Mouse (Mus musculus) lung, adult 2 months (tissue): ENCODE measurements around the gene Zbtb8os. TPM values are rescaled to one million over a fixed set of nuclear protein-coding genes. Genes with fewer than 3 reads are reported as not detected.
A peak's percentile ranks its signal among the peaks of the same experiment; 100 is the strongest.

Source experiments
- DNase-seq: peaks from one replicate; pipeline ENCODE4 v3.0.0; 2022
- H3K4me1 ChIP-seq: fragments of 200-500 bp; 2 replicates; pipeline ENCODE4 v1.6.1; 2011; ENCODE audit warnings: low read length; ENCODE audit not compliant: control insufficient read depth, insufficient read depth
- H3K4me3 ChIP-seq: fragments of 200-500 bp; replicated peaks from 2 replicates; pipeline ENCODE3; 2011; ENCODE audit warnings: low read depth, mild to moderate bottlenecking, control low read depth, low read length; ENCODE audit errors: extremely low read depth
- CTCF ChIP-seq: fragments of 200-500 bp; IDR thresholded peaks from 2 replicates; pipeline ENCODE4 v1.5.1; 2011; ENCODE audit warnings: mild to moderate bottlenecking, low read length, control low read depth; ENCODE audit not compliant: insufficient read depth
- POLR2A ChIP-seq: fragments of 200-500 bp; IDR thresholded peaks from 2 replicates; pipeline ENCODE4 v1.6.1; 2011; ENCODE audit warnings: low read depth, mild to moderate bottlenecking, control low read depth, low read length, borderline replicate concordance; ENCODE audit errors: extremely low read depth
- WGBS: fragments of 180-500 bp; shearing (Covaris S2); methylation state at CpG from one replicate; pipeline ENCODE4 v1.1.7; 2018; 5-methylcytosine and 5-hydroxymethylcytosine counted together
- polyA plus RNA-seq: library from polyadenylated mRNA; depleted of rRNA; stranded (reverse); fragments of >200 nt; gene quantifications from 2 replicates; pipeline ENCODE4 v1.2.3, GENCODE M21; 2012

Gene Zbtb8os
- polyA plus RNA-seq, 1 experiment = 11.3 TPM

- 90% methylated on average over 9 of the region's 9 CpGs for WGBS
- no peak for DNase-seq
- peaks cover 17% of the 10 kb centered on the region for H3K4me1 ChIP-seq
- no peak overlapping the region for H3K4me3 ChIP-seq
- TF ChIP-seq CTCF = no peak
These were observed 46.5 kb downstream of the Zbtb8os start for GRCm38 (mm10) chr4:129382029-129382428.

GRCm38 (mm10) chr4:129382488-129382887 lies 47.0 kb downstream of the Zbtb8os start:
- peak overlapping the region; percentile 1 for H3K4me3 ChIP-seq
- H3K4me1 ChIP-seq = peaks cover 17% of the 10 kb centered on the region
- TF ChIP-seq CTCF (no peak), POLR2A (0 out of 2 replicates have a peak, but pooled peaks have one; percentile 17)
- 65% methylated on average over 2 of the region's 2 CpGs for WGBS
- DNase-seq = no peak

GRCm38 (mm10) chr4:129383586-129383985 lies 48.1 kb downstream of the Zbtb8os start:
- TF ChIP-seq CTCF = no peak
- TF ChIP-seq POLR2A = no peak
- no peak for DNase-seq

GRCm38 (mm10) chr4:129384440-129384839 lies 48.9 kb downstream of the Zbtb8os start:
- Histone ChIP-seq H3K4me1 (peaks cover 17% of the 10 kb centered on the region), H3K4me3 (no peak overlapping the region)
- whole genome bisulfite sequencing = 11% methylated on average over 6 of the region's 6 CpGs
- no peak for DNase-seq
- TF ChIP-seq CTCF = no peak

More at GRCm38 (mm10) chr4:129383586-129383985, 48.1 kb downstream of the Zbtb8os start:
- Histone ChIP-seq H3K4me3 (peak overlapping the region; percentile 0), H3K4me1 (peaks cover 17% of the 10 kb centered on the region)
- 59% methylated on average over 3 of the region's 3 CpGs for WGBS

GRCm38 (mm10) chr4:129385685-129386084 lies 50.2 kb downstream of the Zbtb8os start:
- TF ChIP-seq CTCF = no peak
- peak; percentile 55; the same call in 1 of the 2 replicates for TF ChIP-seq POLR2A
- H3K4me3 ChIP-seq = peak overlapping the region; percentile 35
- H3K4me1 ChIP-seq = peaks cover 13% of the 10 kb centered on the region
- WGBS = 50% methylated on average over 11 of the region's 11 CpGs
- DNase-seq = no peak

GRCm38 (mm10) chr4:129386269-129386946 lies 50.9 kb downstream of the Zbtb8os start:
- DNase-seq = no peak

GRCm38 (mm10) chr4:129386989-129387388 lies 51.5 kb downstream of the Zbtb8os start:
- no peak for DNase-seq
- no peak for TF ChIP-seq CTCF
- TF ChIP-seq POLR2A = no peak
- Histone ChIP-seq H3K4me1 (peaks cover 13% of the 10 kb centered on the region), H3K4me3 (no peak overlapping the region)
- WGBS = 72% methylated on average over 2 of the region's 2 CpGs

More at GRCm38 (mm10) chr4:129386269-129386946, 50.9 kb downstream of the Zbtb8os start:
- no peak overlapping the region for H3K4me3 ChIP-seq
- WGBS = 89% methylated on average over 8 of the region's 8 CpGs
- peaks cover 13% of the 10 kb centered on the region for H3K4me1 ChIP-seq
- no peak for TF ChIP-seq POLR2A
- TF ChIP-seq CTCF = no peak

GRCm38 (mm10) chr4:129388404-129388803 lies 52.9 kb downstream of the Zbtb8os start:
- H3K4me3 ChIP-seq = no peak overlapping the region
- peaks cover 12% of the 10 kb centered on the region for H3K4me1 ChIP-seq
- DNase-seq = no peak
- WGBS = 92% methylated on average over 5 of the region's 5 CpGs
- TF ChIP-seq POLR2A (no peak), CTCF (no peak)

- DNase-seq = no peak
- TF ChIP-seq CTCF (no peak), POLR2A (no peak)
- Histone ChIP-seq H3K4me1 (peaks cover 7% of the 10 kb centered on the region), H3K4me3 (no peak overlapping the region)
- 48% methylated on average over 14 of the region's 14 CpGs for WGBS
These were observed 54.8 kb downstream of the Zbtb8os start for GRCm38 (mm10) chr4:129390216-129390743.

GRCm38 (mm10) chr4:129390936-129391557 lies 55.6 kb downstream of the Zbtb8os start:
- DNase-seq = no peak
- WGBS = 50% methylated on average over 7 of the region's 7 CpGs

More at GRCm38 (mm10) chr4:129390936-129391557, 55.6 kb downstream of the Zbtb8os start:
- no peak for TF ChIP-seq CTCF
- TF ChIP-seq POLR2A = no peak
- Histone ChIP-seq H3K4me1 (no peaks in the 10 kb centered on the region), H3K4me3 (no peak overlapping the region)
